Mouse (Mus musculus) layer of hippocampus, adult 8-10 months (tissue): ENCODE results near the gene Cpm. TPM values are rescaled to one million over a fixed set of nuclear protein-coding genes. Genes with fewer than 3 reads are reported as not detected.

ENCODE experiments used
- DNase-seq, 2 experiments: peaks; one replicate each; pipeline ENCODE4 v3.0.0; 2022; ENCODE audit warnings: low spot score in 2 of 2
- total RNA-seq, 4 experiments: library from RNA; stranded (reverse); gene quantifications; 2 replicates each; pipeline ENCODE4 v1.2.4; 2022

Cpm gene
- total RNA-seq, 4 experiments from 2014 or later: 9.1 to 11.4 (median 9.7) TPM

DNA sequence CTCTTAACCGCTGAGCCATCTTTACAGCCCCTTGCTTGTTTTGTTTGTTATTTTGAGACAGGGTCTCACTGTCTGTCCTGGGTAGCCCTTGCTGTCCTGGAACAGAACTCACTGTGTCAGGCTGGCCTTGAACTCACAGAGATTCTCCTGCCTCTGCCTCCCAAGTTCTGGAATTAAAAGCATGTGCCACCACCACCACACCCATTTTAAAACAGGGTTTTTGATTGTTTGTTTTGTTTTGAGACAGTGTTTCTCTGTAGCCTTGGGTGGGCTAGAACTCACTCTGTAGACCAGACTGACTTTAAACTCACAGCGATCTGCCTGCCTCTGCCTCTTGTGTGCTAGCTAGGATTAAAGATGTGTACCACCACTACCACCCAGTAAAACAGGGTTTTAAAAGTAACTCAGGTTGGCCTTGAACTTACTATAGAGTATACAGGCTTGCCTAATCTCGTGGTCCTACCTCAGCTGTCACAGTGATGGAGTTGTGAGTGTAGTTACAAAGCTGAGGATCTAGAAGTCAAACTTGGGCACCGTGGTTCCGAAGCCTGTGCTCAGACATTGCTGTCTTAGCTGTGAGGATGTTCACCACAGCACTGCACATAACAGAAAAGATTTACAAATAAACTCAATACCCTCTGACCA, 4.4 kb downstream of the Cpm start:
- DNase-seq: no peak

- DNase-seq: no peak
Measured at GRCm38 (mm10) chr10:117634323-117635030, 5.2 kb downstream of the Cpm start.

- no peak for DNase-seq
Measured at GRCm38 (mm10) chr10:117635078-117635771, 5.9 kb downstream of the Cpm start.

DNA sequence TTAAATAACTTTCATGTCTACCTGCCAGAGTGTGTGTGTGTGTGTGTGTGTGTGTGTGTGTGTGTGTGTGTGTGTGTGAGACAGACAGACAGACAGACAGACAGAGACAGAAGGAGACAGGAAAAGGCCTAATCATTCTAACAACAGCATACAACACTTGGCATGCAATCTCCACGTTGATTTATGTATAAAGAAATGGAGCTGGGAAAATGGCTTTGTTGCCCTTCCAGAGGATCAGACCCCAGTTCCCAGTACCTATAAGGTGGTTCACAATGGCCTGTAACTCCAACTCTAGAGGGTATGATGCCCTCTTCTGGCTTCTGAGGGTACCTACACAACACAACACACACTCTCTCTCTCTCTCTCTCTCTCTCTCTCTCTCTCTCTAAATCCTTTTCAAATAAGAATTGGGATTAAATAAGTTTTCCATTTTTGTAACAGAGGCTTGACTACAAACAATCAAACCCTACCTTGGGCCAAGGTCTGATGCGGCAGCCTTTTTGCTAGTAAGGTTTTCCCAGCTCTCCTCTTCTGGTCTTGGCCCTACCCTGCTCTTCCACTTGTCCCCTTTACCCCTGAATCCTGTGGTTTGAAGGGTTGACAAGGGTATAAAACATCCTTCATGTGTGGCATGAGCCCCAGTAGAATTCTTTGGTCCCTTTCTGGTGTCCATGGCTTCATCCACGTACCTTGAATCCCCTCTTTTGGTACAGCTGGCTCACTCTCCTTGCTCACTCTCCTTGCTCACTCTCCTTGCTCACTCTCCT, 6.7 kb downstream of the Cpm start:
- no peak for DNase-seq

DNA sequence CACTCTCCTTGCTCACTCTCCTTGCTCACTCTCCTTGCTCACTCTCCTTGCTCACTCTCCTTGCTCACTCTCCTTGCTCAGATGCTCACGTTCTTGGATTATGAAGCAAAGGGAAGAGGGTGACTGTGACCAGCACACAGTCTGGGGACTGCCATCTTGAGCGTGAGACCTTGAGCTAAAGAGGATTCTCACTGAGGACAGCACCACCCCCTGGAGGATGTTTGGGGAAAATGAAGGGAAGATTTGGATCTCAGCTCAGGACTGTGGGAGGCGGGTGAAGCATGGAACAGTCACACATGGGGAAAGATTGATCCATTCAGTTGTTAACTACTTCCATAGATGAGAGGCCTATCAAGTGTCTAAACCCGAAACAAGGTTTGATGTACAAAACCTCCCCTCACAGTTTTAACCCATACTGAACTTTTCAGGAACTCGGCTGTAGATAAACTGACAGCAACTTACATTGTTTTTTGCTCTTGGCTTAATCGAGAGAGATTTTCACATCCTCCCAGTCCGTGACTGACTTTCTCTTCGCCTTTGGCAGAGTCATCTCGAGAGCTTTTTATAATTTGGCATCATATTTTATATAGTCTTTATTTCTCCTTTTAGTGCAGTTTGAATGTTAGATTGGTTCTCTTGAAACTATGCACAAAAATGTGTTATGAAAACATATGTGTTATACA, 7.9 kb downstream of the Cpm start:
- no peak for DNase-seq

DNA sequence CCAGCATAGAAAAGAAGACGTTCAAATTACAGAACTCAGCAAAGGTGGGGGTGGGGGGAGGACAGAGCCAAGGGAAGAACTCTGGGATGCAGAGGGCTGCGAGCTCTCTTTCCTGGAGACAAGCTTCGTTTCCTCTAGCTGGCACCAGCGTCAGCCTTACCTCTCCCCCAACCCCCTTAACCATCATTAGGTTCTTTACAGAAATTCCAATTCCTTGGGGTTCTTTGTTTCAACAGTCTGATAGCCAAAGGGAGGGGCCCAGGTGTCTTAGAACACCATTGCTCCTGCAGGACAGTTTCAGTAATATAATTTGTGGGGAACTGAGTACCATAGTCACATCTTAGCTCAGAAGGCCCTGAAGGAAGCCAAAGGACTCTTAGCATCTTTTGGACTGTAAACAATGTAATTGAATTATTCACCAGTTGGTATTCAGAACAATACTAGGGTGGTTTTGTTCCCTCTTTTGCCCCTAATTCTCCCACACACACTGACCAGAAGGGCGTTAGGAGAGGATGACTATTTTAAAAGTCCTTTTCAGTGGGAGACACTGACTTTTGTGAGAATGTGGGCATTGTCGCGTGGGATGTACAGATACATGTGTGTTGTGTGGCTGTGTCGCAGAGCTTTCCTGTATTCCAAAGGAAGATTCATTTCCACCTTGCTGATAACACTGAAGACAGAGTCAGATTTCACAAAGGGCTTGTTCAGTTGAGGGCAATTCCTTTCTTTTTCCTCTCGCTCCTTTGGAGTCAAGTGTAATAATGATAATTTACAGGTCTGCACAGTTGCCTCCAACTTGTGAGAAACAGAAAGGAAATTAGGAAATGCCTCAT, 8.7 kb downstream of the Cpm start:
- DNase-seq: no peak

DNA sequence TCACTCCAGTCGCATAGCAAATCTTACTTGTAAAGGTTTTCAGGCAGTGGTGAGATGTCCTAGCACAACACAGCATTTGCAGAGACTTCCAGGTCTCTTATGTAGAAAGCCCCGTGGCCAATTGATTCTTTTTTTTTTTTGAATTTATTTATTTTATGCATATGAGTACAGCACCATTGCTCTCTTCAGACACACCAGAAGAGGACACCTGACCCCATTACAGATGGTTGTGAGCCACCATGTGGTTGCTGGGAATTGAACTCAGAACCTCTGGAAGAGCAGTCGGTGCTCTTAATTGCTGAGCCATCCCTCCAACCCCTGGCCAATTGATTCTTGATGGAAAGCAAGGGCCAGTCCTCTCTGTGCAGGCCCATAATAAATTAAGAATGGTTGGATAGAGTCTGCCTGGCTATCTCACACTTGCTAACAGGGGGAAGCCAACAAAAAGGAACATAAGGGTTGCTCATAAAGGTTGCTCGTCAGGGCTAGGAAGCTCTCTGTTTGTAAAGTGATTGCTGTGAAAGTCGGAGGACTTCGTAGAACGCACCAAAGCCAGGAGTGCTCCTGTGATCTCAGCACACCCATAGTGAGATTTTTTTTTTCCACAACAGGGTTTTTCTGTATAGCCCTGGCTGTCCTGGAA, 9.4 kb downstream of the Cpm start:
- no peak for DNase-seq

DNA sequence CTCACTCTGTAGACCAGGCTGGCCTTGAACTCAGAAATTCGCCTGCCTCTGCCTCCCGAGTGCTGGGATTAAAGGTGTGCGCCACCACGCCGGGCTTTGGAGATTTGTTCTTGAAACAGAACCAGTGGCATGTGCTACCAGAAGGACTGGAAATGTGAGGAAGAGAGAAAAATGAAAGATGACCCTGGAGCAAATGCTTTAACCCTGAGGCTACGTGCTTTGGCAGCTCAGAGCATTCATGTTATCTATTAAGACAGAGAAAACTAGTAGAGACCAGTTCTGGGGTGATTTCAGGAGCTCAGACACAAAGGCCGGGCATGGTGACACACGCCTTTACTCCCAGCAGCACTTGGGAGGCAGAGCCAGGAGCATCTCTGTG, 9.9 kb downstream of the Cpm start:
- DNase-seq: no peak

DNA sequence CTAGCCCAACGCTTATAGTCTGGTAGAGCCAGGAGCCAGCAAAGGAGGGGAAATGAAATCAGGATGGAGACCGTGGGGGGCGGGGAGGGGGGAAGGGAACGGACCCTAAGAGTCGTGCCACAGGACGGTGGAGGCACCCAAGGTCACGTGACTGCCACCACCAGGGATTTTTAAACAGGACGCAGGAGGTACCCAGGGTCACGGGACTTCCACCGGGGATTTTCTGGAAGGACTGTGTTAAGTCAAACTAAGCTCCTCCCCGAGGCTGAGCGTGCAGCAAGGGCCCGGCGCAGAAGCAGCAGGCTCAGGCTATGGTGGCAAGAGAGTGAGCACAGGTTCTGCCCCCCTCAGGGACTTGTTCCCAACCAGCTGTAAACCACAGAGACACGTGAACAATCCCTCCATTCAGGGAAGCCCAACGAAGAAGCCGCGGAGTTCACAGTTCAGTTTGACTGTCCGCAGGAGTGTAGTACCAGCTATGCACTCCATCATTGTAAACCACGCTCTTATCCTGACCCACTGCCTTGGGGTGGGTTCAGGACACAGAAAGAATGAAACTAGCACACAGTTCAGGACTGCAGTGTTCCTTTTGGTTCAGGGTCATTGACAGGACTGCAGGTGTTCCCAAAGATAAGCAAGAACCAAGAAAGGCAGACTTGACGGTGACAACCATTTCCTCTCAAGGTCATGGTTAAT, 10.7 kb downstream of the Cpm start:
- DNase-seq: no peak

DNA sequence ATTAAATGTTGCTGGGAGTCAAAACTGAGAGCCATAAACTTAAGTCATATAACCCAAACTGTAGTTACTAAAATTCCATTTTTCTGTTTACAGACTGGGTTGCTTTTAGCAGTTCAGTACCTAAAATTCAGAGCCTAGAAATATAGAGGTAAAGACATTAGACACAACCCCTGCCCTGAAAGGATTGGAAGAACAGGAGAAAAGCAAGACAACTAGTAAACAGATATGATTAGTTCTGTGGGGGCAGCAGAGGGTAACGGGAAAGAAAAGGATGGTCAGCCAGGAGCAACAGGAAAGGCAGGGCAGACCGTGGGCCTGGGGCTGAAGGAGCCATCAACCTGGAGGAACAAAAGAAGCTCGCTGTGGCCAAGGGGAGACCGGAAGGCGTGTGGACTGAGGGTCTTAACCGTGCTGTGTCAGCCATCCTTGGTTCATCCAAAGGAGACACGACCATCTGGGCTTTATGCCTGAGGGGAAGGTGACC, 11.3 kb downstream of the Cpm start:
- no peak for DNase-seq

GRCm38 (mm10) chr10:117641400-117642200, 12.3 kb downstream of the Cpm start:
- no peak for DNase-seq

DNA sequence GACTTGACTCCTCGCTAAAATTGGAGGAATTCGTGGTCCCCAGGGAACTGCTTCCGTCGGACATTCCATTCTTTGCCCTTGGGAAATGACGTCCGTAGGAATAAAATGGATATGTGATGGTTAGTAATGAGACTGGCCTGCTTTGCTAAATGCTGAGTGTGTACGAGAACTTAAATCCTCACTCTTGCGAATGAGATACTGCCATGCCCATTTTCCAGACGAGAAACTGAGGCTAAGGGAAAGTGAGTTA, 12.8 kb downstream of the Cpm start:
- no peak for DNase-seq

DNA sequence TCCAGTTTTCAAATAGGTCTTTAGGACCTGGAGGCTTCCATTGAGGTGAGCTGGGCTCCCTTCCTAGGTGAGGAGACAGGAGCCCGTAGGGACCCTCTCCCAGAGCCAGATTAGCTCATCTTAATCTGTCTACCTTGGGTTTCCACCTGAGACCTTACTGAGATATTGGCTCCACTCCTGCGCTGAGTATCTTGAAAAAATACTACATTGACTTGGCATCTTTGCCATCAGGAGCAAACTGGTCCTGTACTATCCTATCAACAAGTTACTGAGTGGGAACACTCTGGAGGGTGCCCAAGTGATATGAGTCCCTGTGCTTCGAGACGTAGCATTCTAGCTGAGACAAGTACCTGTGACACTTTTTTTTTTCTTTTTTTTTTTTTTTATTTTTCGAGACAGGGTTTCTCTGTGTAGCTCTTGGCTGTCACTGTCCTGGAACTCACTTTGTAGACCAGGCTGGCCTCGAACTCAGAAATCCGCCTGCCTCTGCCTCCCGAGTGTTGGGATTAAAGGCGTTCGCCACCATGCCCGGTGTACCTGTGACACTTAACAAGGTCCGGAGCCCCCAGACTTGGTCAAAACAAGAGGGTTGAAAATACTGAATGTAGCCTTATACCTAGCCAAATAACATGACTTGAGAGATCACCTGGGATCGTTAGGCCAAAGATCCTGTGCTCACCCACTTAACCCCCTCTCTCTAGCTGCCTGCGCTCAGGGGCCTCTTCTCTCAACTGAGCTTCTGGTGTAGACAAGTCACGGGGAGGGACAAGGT, 13.4 kb downstream of the Cpm start:
- DNase-seq: no peak

DNA sequence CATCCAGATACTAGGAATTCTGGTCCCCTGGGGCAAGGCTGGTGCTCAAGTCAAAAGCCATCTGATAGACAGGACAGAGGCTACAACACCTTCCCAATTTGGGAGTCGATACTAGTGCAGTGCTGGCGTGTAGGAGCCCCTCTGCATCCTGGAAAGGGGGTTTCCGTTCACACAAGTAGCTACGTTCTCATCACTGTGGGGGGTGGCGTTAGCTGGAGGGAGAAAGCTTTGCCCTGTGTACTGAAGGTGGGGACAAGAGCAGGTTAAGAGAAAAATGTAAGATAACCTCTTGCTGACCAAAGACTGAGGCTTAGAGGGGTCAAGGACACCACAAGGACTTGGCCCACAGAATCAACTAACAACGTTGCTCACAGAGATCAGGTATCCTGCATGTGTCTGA, 14.0 kb downstream of the Cpm start:
- no peak for DNase-seq

- no peak for DNase-seq
Measured at GRCm38 (mm10) chr10:117643711-117644428, 14.6 kb downstream of the Cpm start.

DNA sequence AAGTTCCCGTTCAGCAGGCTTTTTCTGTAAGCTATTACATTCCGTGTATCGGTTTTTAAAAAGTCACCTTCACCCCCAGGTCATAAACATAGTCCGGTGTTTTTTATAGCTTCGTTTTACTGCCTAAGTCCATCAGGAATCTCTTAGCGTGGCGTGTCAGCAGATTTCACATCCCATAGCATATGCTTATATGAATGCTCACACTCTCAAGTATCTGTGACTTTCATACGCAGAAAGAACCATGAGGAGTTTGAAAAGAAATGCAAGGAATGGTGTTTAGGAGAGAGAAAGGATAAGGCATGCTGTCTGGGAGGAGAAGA, 15.1 kb downstream of the Cpm start:
- no peak for DNase-seq

- DNase-seq: no peak
Measured at GRCm38 (mm10) chr10:117644828-117645227, 15.5 kb downstream of the Cpm start.
